Mouse (Mus musculus) G1E-ER4 (cell line): ENCODE data around the gene Ahnak2. TPM values are rescaled to one million over a fixed set of nuclear protein-coding genes. Genes with fewer than 3 reads are reported as not detected.

Source experiments
- GATA1 ChIP-seq: IDR thresholded peaks from one replicate; pipeline ENCODE4 v1.8.0; 2012; ENCODE audit warnings: low read length, inconsistent platforms
- polyA plus RNA-seq: library from polyadenylated mRNA; stranded (reverse); fragments of >175 nt; gene quantifications from 2 replicates; pipeline ENCODE4 v1.2.3, GENCODE M21; 2012

Ahnak2 gene
- polyA plus RNA-seq, 1 experiment = not detected

- TF ChIP-seq GATA1 = no peak
Measured at GRCm38 (mm10) chr12:112823221-112823620, 20.8 kb upstream of the Ahnak2 start.

DNA sequence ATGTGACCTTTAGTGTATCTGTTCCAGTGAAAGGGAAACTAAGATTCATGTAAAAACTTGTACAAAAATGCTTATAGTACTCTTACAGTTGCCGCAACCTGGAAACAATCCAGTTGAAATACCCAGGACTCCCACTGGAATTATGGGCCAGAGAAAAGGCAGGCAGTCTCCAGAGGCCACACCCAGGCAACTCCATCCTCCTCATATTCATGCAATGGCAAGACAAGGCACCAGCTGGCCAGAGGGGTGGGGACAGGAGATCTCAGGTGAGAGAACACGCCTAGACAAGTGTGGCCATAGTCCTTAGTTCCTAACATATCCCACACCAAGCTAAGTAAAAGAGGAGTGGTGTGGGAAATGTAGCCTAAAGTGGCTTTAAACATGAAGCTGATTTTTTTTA lies 20.2 kb upstream of the Ahnak2 start:
- TF ChIP-seq GATA1 = no peak

GRCm38 (mm10) chr12:112821974-112822373 lies 19.5 kb upstream of the Ahnak2 start:
- TF ChIP-seq GATA1 = no peak

GRCm38 (mm10) chr12:112821216-112821615 lies 18.8 kb upstream of the Ahnak2 start:
- no peak for TF ChIP-seq GATA1

- TF ChIP-seq GATA1 = no peak
Measured at GRCm38 (mm10) chr12:112820401-112820999, 18.0 kb upstream of the Ahnak2 start.

DNA sequence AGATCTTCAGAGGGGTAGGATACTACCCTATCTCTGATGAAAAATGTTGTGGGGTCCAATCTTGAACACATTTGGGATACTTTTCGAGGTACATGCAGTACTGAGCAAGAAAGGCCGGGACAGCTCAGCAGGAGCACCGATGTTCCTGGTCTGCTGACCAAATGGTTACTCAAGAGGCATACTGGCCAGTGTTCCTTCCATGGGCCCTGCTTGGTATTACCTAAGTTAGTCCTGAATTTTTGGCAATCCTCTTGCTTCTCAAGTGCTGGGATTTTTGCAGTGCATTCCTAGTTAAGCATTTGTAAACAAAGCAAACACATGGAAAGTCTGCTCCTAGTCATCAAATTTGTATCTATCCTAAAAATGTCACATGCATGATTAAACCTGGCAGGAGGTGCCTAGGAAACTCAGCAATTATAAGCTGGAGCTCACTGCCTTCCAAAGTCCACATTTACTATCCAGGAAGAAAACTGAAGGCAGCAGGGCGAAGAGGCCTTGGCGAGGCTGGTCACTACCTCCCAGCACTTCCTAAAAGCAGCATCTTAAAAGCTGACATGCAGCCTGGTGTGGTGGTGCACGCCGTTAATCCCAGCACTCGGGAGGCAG lies 16.7 kb upstream of the Ahnak2 start:
- no peak for TF ChIP-seq GATA1

GRCm38 (mm10) chr12:112816294-112816693 lies 13.8 kb upstream of the Ahnak2 start:
- TF ChIP-seq GATA1 = no peak

DNA sequence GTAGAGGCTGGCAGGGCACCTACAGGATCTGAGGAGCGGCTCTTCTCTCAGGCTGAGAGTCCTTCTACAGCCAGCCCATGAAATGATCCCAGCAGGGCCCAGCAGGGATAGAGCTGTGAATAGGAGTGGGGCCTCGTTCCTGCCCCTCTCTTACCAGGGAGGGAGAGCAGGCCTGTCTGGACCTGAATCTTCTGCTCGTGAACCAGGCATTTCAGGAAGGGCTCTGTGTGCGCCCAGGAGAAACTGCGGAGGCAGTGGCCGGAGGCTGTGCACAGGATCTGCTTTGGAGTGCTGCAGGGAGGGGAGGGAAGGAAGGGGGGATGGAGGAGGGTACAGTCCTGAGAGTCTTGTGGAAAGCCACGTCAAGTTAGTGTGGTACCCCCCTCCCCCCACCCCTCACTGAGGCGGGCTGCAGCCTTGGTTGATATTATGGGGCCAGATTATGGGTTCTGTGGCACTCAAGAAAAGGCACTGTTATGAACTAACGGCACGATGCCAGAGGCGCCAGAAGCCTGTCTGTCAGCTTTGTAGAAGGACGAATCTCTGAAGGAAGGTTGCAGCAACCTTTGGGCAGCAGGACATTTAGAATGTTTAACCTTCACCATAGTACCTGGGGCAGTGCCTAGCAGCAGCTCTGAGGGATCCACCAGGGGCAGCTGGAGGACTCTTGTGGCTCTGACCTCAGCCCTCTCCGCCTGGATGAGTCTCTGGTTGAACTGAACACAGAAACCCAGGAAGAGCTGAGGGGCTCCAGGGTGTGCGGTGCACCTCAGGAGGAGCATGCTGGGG lies 12.4 kb upstream of the Ahnak2 start:
- no peak for TF ChIP-seq GATA1

GRCm38 (mm10) chr12:112813370-112813769 lies 10.9 kb upstream of the Ahnak2 start:
- no peak for TF ChIP-seq GATA1

- TF ChIP-seq GATA1 = no peak
Measured at GRCm38 (mm10) chr12:112810092-112810885, 7.8 kb upstream of the Ahnak2 start.

DNA sequence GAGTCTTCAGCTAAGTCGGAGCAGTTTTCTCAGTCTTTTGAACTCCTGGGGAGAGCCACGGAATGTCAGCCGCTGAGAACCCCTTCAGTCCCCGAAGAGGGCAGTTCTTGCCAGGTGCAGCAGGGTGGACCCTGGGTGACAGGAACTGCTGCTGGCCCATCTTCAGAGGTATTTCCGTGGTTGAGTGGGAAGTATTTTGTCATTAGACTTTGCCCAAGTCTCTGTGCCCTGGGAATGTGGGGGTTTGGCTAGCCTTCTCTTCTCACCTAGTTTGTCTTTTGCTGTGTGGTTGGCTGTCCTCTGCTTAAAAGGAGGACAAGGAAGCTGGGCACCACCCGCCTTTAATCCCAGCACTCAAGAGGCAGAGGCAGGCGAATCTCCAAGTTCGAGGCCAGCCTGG lies 7.2 kb upstream of the Ahnak2 start:
- no peak for TF ChIP-seq GATA1

DNA sequence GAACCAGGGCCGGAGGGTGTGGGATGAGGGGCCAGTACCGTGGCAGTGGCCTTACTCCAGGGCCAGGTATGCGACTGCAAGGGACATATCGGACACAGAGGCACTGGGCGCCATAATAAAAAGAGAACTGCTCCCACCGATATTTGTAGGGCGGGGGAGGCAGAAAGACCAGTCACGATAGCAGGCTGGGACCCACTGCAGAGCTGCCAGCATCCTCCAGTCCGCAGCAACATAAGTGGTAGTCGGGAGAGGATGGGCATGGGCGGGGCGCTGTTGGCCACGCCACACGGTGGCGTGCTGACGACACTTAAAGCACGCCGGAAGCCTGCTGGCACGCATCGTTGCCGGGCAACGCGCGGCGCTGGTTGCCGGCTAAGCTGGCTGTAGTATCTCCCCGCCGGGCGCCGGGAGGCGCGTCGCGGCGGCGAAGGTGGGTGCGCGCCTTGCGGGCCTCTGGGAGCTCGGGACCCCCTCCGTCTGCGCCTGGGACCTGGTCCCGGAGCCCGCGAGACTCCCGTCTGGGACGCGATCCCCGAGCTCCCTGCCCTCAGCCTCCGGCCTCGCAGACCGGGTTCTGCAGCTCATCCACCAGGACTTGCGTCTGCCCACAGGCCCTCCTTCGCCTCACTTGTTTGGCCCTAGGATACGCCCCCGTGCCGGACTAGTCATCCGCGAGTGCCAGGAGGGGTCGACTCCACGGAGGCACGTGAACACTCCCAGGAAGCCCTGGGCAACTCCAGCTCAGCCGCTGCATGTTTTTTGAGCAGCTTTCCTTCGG lies 6.3 kb upstream of the Ahnak2 start, which contains the start of gene Clba1:
Clba1 (plus strand) TSS at position 351 of the 778 bp plus-strand sequence.
- no peak for TF ChIP-seq GATA1

- TF ChIP-seq GATA1 = no peak
Measured at GRCm38 (mm10) chr12:112808212-112808586, 5.7 kb upstream of the Ahnak2 start.

DNA sequence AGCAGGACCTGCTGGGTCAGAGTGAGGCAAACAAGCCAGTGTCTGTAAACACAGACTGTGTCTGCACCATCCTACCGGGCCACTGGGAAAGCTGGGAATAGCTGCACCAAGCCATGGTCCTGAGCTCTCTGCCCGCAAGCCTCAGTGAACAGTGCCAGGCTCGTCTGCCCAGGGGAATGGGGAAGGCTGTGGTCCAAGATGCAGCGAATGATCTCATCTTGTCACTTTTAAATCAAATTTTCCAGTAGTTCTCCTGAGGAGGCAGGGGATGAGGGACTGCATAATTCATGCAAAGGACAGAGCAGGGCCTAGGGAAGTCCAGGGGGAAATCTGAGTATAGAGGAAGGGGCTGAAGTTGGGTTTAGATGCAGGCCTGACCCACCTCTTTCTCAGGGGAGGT lies 5.3 kb upstream of the Ahnak2 start:
- TF ChIP-seq GATA1 = no peak

DNA sequence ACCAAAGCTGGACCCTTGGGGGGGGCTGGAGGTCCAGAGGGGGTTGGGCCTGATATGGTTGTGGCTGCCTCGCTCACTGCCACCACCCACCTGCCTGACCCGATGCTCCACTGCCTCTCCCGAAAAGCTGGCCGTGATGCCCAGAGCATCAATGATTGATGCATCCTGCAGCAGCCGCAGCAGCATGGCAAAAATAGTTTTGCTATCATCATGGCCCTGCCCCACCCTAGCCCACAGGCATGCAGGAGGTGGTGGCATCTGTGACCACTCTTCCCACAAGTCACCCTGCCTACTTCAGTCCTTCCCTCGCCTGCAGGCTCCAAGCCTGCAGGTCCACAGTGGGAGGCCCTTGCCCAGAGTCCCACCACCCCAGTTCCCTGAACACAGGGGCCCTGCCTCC lies 3.6 kb upstream of the Ahnak2 start:
- TF ChIP-seq GATA1 = no peak

GRCm38 (mm10) chr12:112804046-112804445 lies 1.6 kb upstream of the Ahnak2 start:
- TF ChIP-seq GATA1 = no peak
